Mouse (Mus musculus) liver, embryonic 12.5 days (tissue): ENCODE measurements around the gene Dock2. TPM values are rescaled to one million over a fixed set of nuclear protein-coding genes. Genes with fewer than 3 reads are reported as not detected.

ENCODE experiments used
- ATAC-seq: fragments of 200-750 bp; cut with Nextera tagmentation; 2 replicates; pipeline ENCODE4 v1.8.0; 2017; ENCODE audit warnings: moderate number of reproducible peaks, mild to moderate bottlenecking, moderate library complexity
- H3K27ac ChIP-seq: fragments of 300-500 bp; sonication (generic); 2 replicates; pipeline ENCODE4 v1.5.1; 2016; ENCODE audit warnings: mild to moderate bottlenecking
- H3K27me3 ChIP-seq: fragments of 300-500 bp; sonication (generic); replicated peaks from 2 replicates; pipeline ENCODE4 v1.6.1; 2016; ENCODE audit warnings: mild to moderate bottlenecking, moderate library complexity
- H3K36me3 ChIP-seq: fragments of 300-500 bp; sonication (generic); 2 replicates; pipeline ENCODE4 v1.6.1; 2016; ENCODE audit warnings: mild to moderate bottlenecking, moderate library complexity
- H3K4me1 ChIP-seq: fragments of 300-500 bp; sonication (generic); 2 replicates; pipeline ENCODE4 v1.6.1; 2016
- H3K4me2 ChIP-seq: fragments of 300-500 bp; sonication (generic); 2 replicates; pipeline ENCODE4 v1.6.1; 2016; ENCODE audit warnings: mild to moderate bottlenecking, moderate library complexity
- H3K4me3 ChIP-seq: fragments of 300-500 bp; sonication (generic); 2 replicates; pipeline ENCODE4 v1.5.1; 2016; ENCODE audit warnings: mild to moderate bottlenecking, moderate library complexity
- H3K9ac ChIP-seq: fragments of 300-500 bp; sonication (generic); 2 replicates; pipeline ENCODE4 v1.6.1; 2016; ENCODE audit warnings: mild to moderate bottlenecking, moderate library complexity
- H3K9me3 ChIP-seq: fragments of 300-500 bp; sonication (generic); replicated peaks from 2 replicates; pipeline ENCODE4 v1.6.1; 2016; ENCODE audit warnings: mild to moderate bottlenecking, moderate library complexity
- WGBS: fragments of 180-500 bp; shearing (Covaris S2); methylation state at CpG from one replicate; pipeline ENCODE4 v1.1.7; 2016; ENCODE audit not compliant: insufficient replicate concordance; 5-methylcytosine and 5-hydroxymethylcytosine counted together
- polyA plus RNA-seq: library from polyadenylated mRNA; unstranded; fragments of >200 nt; fragmentation: Nextera tagmentation; extraction: Ambion mirVana; gene quantifications from 2 replicates; pipeline ENCODE4 v1.2.1, GENCODE M21; 2016

Gene Dock2
- polyA plus RNA-seq, 1 experiment from 2014 or later: 6.3 TPM

DNA sequence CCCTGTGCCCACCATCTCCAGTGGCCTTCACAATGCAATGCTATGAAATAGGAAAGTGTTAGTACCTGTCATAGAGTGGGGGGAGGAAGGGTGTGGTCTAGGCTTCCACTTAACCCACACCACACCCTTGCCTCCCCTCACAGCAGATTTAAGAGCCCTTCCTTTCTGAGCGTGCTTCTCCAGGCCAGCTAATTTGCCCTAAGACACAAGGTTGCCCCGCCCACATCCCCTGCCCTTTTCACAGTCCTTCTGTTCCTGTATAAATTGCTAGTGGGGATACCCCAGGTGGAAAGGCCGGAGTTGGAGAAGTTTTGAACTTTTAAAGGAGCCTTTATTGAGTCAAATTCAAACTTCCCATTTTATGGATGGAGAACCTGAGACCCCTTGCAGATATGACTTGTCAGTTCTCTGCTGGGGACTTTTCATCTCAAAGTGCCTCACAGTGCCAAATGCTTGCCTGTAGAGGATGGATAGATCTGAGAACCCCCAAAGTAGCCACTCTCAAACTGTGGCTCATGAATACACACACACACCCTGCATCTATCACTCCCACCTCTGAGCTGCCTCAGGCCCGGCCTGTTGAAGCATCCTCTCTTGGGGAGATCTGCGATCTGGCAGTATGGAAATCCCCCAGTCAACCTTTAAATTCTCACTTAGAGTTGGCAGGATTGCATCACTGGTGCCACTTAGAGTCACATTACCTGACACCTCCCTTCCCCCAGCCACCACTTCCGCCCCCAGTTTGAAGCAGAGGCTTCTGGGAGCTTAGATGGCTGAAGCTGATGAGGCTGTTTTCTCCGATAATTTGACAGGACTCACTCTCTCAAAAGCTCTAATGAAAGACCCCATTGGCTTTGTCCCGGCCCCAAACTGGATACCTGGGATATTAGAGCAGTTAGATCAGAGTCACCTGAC, 919 bp downstream of the Dock2 start:
- H3K27ac ChIP-seq: no peak overlapping the region; the same call in 1 of the 2 replicates
- no peaks in the 10 kb centered on the region for H3K27me3 ChIP-seq
- no peaks in the 10 kb centered on the region for H3K36me3 ChIP-seq
- peaks cover 29% of the 10 kb centered on the region for H3K4me1 ChIP-seq
- peak; percentile 53; the same call in 1 of the 2 replicates for ATAC-seq
- peak overlapping the region; percentile 52 for H3K4me3 ChIP-seq
- 32% methylated on average over 8 of the region's 8 CpGs for WGBS
- H3K9me3 ChIP-seq: no peaks in the 10 kb centered on the region
- H3K4me2 ChIP-seq: peak overlapping the region; percentile 65
- H3K9ac ChIP-seq: peak overlapping the region; percentile 53; the same call in 1 of the 2 replicates

DNA sequence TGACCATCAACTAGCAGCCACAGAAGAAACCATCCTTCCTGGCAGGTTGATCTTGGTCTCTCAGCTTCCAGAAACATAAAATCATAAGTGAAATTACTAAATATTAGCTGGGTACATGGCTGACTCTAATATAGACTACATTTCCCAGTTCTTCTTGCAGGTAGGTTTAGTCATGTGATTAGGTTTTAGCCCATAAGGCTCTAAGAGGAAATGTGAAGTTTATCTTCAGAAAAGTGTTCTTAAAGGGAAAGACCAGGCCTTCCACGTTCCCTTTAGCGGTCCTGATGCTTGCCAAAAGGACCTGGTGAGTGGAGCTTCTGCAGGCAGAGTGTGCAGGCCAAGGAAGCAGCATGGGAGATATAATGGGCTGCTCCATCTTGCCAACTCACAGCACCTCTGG, 2.9 kb downstream of the Dock2 start:
- Histone ChIP-seq H3K4me1 (peaks cover 22% of the 10 kb centered on the region), H3K9me3 (no peaks in the 10 kb centered on the region), H3K27ac (no peak overlapping the region), H3K27me3 (no peaks in the 10 kb centered on the region), H3K36me3 (no peaks in the 10 kb centered on the region), H3K4me3 (no peak overlapping the region), H3K9ac (no peak overlapping the region), H3K4me2 (no peak overlapping the region)
- 67% methylated on average over 2 of the region's 2 CpGs for WGBS
- no peak for ATAC-seq

DNA sequence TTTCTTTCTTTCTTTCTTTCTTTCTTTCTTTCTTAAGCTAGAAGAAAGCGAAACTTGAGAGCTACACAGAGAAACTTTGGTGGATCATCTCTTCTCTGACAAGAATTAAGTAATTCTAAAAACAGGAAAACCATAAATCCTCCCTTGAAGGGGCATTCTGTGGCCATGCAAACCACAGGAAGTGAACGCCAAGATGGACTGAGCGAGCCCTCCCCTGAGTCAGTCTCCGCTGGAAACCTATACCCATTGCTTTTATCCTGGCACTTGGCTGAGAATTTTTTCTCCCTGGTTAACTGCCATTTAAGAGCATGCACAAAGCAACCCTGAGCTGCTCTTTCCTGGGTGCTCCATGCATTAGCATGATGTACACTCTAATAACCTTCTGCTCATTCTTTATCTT, 3.7 kb downstream of the Dock2 start:
- no peak for ATAC-seq
- Histone ChIP-seq H3K36me3 (no peaks in the 10 kb centered on the region), H3K4me3 (no peak overlapping the region), H3K9me3 (no peaks in the 10 kb centered on the region), H3K4me1 (peaks cover 21% of the 10 kb centered on the region), H3K9ac (no peak overlapping the region), H3K4me2 (no peak overlapping the region), H3K27me3 (no peaks in the 10 kb centered on the region), H3K27ac (no peak overlapping the region)
- WGBS: 37% methylated on average over 4 of the region's 4 CpGs

DNA sequence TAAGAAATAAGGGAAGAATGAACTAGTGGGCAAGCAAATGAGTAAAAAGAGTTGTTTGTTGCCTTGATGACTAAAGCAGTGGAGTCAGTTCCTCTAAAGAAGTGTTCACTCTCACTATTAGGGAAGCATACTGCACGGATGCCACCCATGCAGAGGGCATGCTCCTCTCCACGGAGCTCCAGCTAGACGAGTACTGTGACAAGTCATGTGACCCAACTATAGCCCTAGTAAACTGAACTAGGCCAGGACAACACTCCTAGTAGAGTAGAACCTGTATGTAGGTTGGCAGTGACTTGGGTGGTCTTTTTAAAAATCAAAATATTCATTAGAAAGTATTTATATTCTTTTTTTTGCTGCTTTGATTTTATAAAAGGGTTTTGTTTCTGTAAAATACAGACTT, 5.3 kb downstream of the Dock2 start:
- no peak for ATAC-seq
- Histone ChIP-seq H3K36me3 (no peaks in the 10 kb centered on the region), H3K9ac (no peak overlapping the region), H3K4me1 (peaks cover 10% of the 10 kb centered on the region), H3K9me3 (no peaks in the 10 kb centered on the region), H3K27ac (no peak overlapping the region), H3K27me3 (no peaks in the 10 kb centered on the region), H3K4me2 (no peak overlapping the region), H3K4me3 (no peak overlapping the region)
- WGBS: 56% methylated on average over 3 of the region's 3 CpGs

DNA sequence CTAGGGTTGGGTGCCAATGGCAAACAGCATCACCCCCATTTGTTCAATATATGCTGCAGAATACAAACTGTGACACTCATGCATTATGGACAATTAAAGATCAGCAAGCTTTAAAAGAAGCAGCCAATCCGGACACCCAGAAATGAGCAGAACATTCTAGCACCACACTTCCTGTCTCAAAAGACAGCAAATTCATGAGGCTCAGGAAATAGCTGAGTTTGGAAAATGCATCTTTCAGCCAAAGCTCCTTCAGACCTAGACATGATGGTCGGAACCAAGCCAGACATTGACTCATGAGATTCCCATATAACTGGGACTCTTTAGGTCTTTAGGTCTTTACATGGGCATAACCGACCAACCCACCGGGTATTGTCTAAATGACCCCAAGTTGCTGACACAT, 6.2 kb downstream of the Dock2 start:
- Histone ChIP-seq H3K9ac (no peak overlapping the region), H3K4me1 (peaks cover 3% of the 10 kb centered on the region), H3K4me2 (no peak overlapping the region), H3K4me3 (no peak overlapping the region), H3K27me3 (no peaks in the 10 kb centered on the region), H3K9me3 (no peaks in the 10 kb centered on the region), H3K36me3 (no peaks in the 10 kb centered on the region), H3K27ac (no peak overlapping the region)
- ATAC-seq: no peak
- WGBS: 74% methylated on average over 4 of the region's 4 CpGs

DNA sequence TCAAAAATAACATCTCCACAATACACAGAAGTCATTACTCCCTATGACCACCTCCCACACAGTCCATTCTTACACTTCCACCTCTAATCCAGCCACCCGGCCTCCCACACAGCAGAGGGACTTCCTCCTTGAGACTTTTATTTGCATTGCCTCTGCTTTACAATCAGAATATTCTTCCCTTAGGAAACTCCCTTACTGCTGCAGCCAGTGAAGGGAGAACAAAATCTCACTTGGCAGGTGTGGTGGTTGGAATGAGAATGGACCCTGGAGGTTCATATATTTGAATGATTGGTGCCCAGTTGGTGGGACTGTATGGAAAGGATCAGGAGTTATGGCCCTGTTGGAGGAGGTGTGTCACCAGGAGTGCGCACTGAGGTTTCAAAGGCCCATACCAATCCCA, 7.6 kb downstream of the Dock2 start:
- H3K9ac ChIP-seq: no peak overlapping the region
- no peak overlapping the region for H3K27ac ChIP-seq
- no peak overlapping the region for H3K4me2 ChIP-seq
- no peak overlapping the region for H3K4me3 ChIP-seq
- peaks cover 11% of the 10 kb centered on the region for H3K4me1 ChIP-seq
- H3K36me3 ChIP-seq: no peaks in the 10 kb centered on the region
- H3K27me3 ChIP-seq: no peaks in the 10 kb centered on the region
- H3K9me3 ChIP-seq: no peaks in the 10 kb centered on the region
- 63% methylated on average over 2 of the region's 2 CpGs for WGBS
- no peak for ATAC-seq

DNA sequence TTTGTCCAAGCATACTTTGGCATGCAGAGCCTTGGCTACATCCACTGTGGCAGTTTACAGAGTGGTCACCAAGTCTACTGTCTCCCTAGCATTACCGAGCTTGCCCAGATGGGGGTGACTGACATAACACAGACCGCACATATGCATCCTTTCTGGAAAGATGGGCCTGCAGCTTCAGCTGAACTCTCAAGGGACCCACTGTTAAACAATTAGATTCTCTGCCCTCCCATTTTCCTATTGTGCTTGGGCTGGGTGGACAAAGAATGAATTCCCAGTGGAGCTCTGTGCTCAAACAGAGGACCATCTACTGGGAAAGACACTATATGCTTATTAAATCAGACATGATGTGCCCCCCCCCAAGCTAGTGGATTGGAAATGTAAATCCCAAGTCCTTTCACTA, 9.1 kb downstream of the Dock2 start:
- 70% methylated on average over 2 of the region's 2 CpGs for WGBS

DNA sequence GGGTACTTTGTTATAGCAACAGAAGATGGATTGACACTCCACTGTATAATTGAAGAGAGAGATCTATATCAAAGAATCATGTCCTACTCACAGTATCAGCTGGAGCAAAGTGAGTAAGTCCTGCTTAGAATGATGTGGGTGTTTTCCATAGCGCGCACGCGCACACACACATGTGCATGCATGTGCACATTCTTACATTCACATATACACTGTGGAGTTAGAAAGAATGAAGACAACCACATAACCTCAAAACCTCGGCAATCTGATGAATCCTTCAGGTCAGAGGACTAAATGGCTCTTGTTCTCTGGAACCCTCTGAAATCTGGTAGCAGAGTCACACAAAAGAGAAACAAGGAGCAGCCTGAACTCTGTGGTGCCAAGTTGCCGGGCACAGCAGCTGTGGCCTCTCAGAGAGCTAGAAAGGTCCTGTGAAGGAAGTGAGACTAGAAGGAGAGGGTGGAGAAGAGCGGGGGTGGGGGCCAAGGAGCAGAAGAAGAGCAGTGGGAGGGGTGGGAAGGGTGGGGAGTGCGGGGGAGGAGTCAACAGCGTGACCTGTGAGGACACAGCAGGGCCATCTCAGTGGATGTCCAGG, 10.3 kb downstream of the Dock2 start:
- WGBS: 77% methylated on average over 9 of the region's 9 CpGs
- no peak overlapping the region for H3K9ac ChIP-seq
- H3K36me3 ChIP-seq: no peaks in the 10 kb centered on the region

More for the DNA sequence above, 9.1 kb downstream of the Dock2 start:
- Histone ChIP-seq H3K9me3 (no peaks in the 10 kb centered on the region), H3K4me1 (peaks cover 14% of the 10 kb centered on the region), H3K4me3 (no peak overlapping the region), H3K36me3 (no peaks in the 10 kb centered on the region), H3K9ac (no peak overlapping the region), H3K27me3 (no peaks in the 10 kb centered on the region), H3K27ac (no peak overlapping the region), H3K4me2 (no peak overlapping the region)
- no peak for ATAC-seq

DNA sequence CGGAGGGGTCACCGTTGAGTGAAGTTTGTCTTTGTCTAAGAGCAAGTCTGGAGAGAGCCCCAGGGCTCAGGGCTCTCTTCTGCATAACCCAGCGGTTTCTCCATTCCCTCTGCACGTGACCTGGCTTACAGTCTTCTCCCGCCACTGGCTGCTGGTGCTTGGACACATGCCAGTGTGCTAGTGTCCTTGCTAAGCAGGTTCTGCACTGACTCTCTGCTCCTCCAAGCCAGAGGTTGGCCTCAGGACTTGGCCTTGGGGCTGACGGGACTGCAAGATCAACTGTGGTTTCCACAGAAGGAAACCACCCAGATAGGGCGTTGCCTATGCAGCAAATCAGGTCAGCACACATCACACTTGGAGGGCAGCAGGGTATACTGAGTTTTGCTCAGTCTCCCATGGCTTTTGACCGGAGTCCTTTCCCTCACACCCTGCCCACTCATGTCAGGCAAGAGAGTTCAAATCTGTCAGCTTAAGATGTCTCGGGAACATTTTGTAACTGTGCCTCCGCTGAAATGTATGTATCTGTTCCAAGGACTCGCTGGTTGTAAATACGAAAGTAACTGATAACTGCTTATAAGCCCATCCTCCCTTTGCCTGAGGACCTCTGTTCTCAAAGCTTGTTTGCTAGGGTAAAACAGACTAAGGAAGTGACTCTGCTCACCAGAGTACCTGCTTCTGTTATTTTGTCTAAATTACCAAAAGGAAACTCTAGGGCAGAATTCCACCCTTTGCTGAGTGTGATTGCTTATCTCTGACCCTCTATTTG, 12.3 kb downstream of the Dock2 start:
- peak overlapping the region; percentile 14; the same call in 1 of the 2 replicates for H3K4me2 ChIP-seq
- 37% methylated on average over 12 of the region's 12 CpGs for WGBS
- no peak overlapping the region for H3K27ac ChIP-seq

More for the DNA sequence above, 10.3 kb downstream of the Dock2 start:
- H3K4me3 ChIP-seq: no peak overlapping the region
- peaks cover 14% of the 10 kb centered on the region for H3K4me1 ChIP-seq
- H3K4me2 ChIP-seq: no peak overlapping the region
- H3K9me3 ChIP-seq: no peaks in the 10 kb centered on the region
- H3K27me3 ChIP-seq: no peaks in the 10 kb centered on the region
- ATAC-seq: no peak
- H3K27ac ChIP-seq: no peak overlapping the region

DNA sequence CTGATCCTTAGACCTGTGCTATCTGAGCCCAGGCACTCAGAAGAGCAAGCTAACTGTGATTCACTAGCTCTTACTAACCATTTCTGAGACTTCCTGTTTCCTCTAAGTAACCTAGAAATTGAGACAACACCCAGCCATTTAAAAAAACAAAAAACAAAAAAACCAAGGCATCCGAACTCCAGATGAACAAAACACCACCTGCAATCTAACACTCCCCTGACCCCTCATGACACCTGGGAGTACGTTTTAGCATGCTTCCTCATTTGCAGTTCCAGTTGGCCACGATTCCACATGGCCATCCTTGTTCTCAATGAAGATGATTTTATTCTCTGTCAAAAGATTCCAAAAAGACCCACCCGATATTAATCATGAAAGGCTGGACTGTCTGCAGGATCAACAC, 13.0 kb downstream of the Dock2 start:
- 44% methylated on average over 4 of the region's 4 CpGs for WGBS
- no peak overlapping the region for H3K27ac ChIP-seq

More for the DNA sequence above, 12.3 kb downstream of the Dock2 start:
- Histone ChIP-seq H3K9me3 (no peaks in the 10 kb centered on the region), H3K9ac (no peak overlapping the region), H3K27me3 (no peaks in the 10 kb centered on the region), H3K4me1 (peaks cover 14% of the 10 kb centered on the region), H3K4me3 (no peak overlapping the region), H3K36me3 (no peaks in the 10 kb centered on the region)
- peak; percentile 47; the same call in 1 of the 2 replicates for ATAC-seq

DNA sequence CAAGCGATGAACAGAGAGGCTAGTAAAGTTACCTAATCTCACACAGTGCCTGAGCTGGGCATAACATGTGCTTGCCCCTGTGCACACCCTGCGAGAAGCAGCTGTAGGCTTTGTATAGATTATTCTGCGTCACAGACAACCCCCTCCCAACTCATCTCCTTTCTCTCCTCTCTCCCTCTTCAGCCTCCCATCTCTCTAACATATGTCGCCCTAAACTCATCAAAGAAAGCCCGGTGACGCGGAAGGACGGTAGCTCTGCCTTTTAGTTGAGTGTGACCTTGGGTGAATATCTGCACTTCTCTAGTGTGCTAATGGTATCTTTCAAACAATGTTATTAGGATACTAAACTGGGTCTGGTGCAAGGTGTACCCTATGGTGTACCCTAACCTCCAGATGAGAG, 13.7 kb downstream of the Dock2 start:
- H3K9me3 ChIP-seq: no peaks in the 10 kb centered on the region
- H3K27me3 ChIP-seq: no peaks in the 10 kb centered on the region
- no peak for ATAC-seq
- H3K4me2 ChIP-seq: no peak overlapping the region
- WGBS: 79% methylated on average over 8 of the region's 8 CpGs
- no peak overlapping the region for H3K9ac ChIP-seq
- H3K27ac ChIP-seq: no peak overlapping the region
- H3K4me3 ChIP-seq: no peak overlapping the region
- H3K36me3 ChIP-seq: no peaks in the 10 kb centered on the region
- H3K4me1 ChIP-seq: peaks cover 14% of the 10 kb centered on the region

More for the DNA sequence above, 13.0 kb downstream of the Dock2 start:
- H3K27me3 ChIP-seq: no peaks in the 10 kb centered on the region
- ATAC-seq: no peak
- no peak overlapping the region for H3K4me2 ChIP-seq
- H3K4me1 ChIP-seq: peaks cover 14% of the 10 kb centered on the region
- H3K36me3 ChIP-seq: no peaks in the 10 kb centered on the region
- no peaks in the 10 kb centered on the region for H3K9me3 ChIP-seq
- no peak overlapping the region for H3K9ac ChIP-seq
- H3K4me3 ChIP-seq: no peak overlapping the region

DNA sequence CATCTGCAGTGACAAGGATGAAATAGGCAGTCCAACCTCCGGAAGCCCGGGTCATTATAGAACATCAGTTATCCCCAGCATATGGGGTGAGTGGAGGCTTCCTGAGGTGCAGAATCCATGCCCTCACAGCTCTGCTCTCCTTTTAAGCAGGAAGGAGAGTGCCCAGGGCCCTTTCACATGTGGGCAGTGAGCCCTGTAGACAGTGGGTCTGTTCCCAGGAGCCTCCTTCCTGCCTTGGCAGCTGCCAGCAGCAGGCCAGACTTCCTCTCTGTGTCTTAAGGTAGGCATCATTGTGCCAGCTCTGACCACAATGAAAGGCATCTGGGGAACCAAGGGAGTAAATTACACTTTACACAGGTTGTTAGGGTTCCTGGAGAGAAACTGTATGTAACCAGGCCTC, 14.3 kb downstream of the Dock2 start:
- H3K36me3 ChIP-seq: no peaks in the 10 kb centered on the region
- peaks cover 14% of the 10 kb centered on the region for H3K4me1 ChIP-seq
- no peak overlapping the region for H3K9ac ChIP-seq
- H3K4me2 ChIP-seq: no peak overlapping the region
- no peak overlapping the region for H3K27ac ChIP-seq
- 64% methylated on average over 2 of the region's 2 CpGs for WGBS
- no peaks in the 10 kb centered on the region for H3K27me3 ChIP-seq
- H3K4me3 ChIP-seq: no peak overlapping the region
- no peaks in the 10 kb centered on the region for H3K9me3 ChIP-seq
- no peak for ATAC-seq
